Mouse (Mus musculus) brain, embryonic 14.5 days (tissue): ENCODE measurements around the gene Zmat1.

ENCODE experiments used
- CTCF ChIP-seq: fragments of 200-500 bp; IDR thresholded peaks from 2 replicates; pipeline ENCODE4 v1.5.1; 2012; ENCODE audit warnings: inconsistent platforms, mild to moderate bottlenecking, moderate library complexity, borderline replicate concordance; ENCODE audit not compliant: insufficient read depth, insufficient read length; ENCODE audit errors: extremely low read depth
- POLR2A ChIP-seq: fragments of 200-500 bp; IDR thresholded peaks from 2 replicates; pipeline ENCODE4 v1.6.1; 2012; ENCODE audit warnings: mild to moderate bottlenecking, inconsistent platforms, borderline replicate concordance; ENCODE audit not compliant: poor library complexity, insufficient read depth, insufficient read length, severe bottlenecking; ENCODE audit errors: extremely low read depth

DNA sequence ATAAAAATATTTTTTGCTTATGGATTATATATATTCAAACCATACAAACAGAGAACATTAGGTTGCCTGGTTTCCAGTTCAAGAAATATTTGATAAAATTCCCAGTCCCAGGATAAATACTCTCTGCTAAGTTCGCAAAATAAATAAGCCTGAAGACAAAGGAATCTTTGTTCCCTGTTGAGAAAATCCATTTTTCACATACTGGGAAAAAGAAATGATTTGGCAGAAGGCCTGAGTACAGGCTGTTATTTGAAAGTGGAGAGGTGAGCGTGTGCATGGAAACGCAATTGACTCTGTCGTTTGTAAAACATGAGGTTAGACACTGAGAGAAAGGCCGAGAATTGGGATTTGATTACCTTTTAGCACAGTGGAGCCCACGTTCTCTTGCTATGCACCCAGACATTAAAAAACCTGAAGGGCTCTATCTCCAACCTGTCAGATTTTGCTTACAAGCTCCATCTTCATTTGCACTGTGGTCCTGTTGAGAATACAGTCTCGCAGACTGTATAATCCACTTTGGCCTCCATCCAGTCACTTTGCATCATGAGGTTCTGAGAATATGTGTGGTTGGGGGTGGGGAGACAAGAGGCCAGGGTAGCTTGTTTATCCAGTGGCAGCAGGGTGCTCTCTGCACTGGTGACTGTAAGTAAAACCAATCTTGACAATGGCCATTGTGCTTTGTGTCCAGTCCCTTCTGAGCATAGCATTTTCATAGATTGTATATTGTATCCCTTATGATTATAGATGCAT, 85.2 kb downstream of the Zmat1 start:
- TF ChIP-seq CTCF (no peak), POLR2A (no peak)
